Mouse (Mus musculus) frontal cortex, adult 2 months (tissue): ENCODE results near the gene H2afy. TPM values are rescaled to one million over a fixed set of nuclear protein-coding genes. Genes with fewer than 3 reads are reported as not detected.

Experiments used
- DNase-seq, 2 experiments: peaks; one replicate each; pipeline ENCODE4 v3.0.0; 2022; ENCODE audit warnings: low spot score in 1 of 2; ENCODE audit errors: extremely low spot score in 1 of 2
- polyA plus RNA-seq: library from polyadenylated mRNA; depleted of rRNA; stranded (reverse); fragments of >200 nt; gene quantifications from 2 replicates; pipeline ENCODE4 v1.2.3, GENCODE M21; 2012

H2afy gene
- polyA plus RNA-seq, 1 experiment, result 145 TPM

- DNase-seq, result no peak
These were observed 22.5 kb downstream of the H2afy start for GRCm38 (mm10) chr13:56113431-56114248.

GRCm38 (mm10) chr13:56112980-56113379, 23.2 kb downstream of the H2afy start:
- peak in 1 of 2 experiments; percentile 71 for DNase-seq

DNA sequence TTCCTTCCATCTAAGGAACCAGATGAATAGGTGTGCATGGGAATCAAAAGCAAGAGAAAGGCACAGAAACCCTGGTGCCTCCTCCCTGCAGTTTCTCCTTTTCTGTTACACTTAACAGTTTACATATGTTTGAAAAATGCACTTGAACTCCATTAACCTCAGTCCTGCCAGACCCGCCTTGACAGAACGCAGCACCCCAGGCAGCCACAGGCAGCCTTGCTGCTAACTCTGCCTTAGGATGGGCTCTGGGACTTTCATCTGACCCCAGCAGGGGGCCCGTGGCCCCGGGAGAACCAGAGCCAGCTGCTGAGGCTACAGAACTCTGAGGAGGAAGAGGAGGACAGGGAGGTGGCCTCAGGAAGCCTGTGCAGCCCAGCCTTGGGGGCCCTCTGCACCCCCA, 23.7 kb downstream of the H2afy start:
- no peak for DNase-seq

DNA sequence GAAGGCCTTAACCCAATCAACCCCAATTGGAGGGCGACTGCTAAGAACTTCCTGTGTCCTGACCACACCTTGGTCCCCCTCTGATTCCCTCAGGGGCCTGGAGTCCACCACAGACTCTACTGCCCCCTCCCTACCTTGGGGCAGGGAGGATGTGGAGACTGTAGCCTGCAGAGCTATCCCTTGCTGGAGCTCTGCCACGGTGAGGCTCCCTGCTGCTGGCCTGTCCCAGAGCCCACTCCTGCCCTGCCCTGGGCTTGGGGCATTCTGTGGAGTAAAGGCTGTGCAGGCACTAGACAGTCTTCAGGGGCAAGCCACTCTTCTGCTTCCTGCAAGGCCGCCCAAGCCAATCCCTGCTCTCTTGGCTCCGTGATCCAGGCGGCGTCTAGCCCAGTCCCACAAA, 24.6 kb downstream of the H2afy start:
- DNase-seq, result no peak

- DNase-seq, result no peak
These were observed 25.2 kb downstream of the H2afy start for GRCm38 (mm10) chr13:56110694-56111531.

DNA sequence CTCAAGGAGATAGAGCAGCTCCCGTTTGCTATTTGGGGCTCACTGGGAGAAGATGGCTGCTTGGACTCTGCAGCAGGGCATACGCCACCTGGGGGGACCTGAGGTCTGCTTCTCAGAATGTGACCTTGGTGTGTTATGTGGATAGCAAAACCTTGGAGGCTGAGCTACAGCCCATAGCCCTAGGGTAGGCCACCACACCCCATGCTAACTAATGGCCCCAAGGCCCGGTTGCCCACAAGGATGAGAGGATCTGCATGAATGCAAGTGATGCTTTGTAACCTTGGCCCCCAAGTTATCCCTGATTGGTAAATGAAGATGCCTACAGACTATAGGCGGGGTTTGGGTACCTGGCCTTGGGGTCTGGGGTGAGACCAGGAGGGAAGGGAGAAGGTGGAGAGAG, 26.5 kb downstream of the H2afy start:
- no peak for DNase-seq

- no peak for DNase-seq
These were observed 27.2 kb downstream of the H2afy start for GRCm38 (mm10) chr13:56108849-56109519.

DNA sequence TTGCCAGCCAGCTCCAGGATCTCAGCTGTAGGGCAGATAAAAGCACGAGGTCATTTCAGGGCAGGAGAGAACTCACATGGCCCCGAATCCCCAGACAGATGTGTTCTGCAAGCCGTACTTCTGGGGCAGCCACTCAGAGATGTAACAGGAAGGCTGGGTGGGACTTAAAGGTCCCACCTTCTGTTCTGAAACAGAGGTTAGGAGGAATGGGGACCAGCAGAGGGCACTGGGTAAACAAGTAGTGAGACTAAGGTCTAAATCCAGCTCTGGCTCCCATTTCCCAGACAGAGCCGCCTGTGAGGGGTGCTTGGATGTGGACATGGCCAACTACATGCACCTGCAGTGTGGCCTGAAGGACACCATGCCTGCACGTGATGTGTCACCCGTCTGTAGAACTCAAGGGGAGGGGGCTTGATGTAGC, 31.2 kb downstream of the H2afy start:
- DNase-seq, result no peak

DNA sequence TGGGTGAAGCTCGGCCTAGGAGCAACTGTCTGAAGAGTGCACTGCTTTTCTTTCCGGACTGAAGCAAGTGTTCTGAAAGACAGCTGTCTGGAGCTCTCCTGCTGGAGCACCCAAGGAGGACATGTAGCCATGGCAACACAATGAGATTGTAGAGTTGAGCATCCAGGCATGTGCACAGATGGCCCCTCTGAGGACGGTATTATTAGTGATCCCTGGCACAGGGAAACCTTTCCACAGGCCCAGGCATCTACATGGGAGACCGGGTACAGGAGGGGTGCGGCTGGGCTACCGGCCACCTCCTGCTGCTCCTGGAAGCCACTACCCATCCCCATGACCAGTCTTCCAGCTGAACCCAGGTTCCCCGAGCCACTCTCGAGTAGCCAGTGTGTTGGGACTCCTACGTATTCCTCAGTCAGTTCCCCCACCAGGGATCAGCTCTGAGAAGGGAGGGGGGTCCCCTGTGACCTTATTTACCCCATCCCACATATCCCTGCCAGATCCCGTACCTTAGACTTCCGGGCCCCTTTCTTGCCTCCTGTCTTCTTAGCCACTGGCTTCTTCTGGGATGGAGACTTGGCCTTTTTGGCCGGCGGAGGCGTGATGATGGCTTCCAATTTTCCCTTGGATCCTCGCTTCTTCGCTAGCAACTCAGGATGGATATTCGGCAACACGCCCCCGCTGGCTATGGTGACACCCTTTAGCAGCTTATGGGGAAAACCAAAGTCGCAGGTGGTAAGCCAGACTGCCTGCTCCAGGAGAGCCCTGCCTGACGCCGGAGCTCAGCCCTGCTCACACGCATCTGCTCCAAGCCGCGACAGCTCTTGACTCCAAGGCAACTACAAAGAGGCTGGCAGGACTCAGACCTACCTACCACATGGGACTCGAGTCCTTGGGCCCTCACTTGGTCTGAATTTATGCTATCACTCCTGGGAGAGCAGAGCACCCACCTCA, 32.1 kb downstream of the H2afy start:
- DNase-seq, result no peak

- DNase-seq, result no peak
These were observed 34.0 kb downstream of the H2afy start for GRCm38 (mm10) chr13:56102160-56102559.

GRCm38 (mm10) chr13:56095601-56096195, 40.5 kb downstream of the H2afy start:
- no peak for DNase-seq

DNA sequence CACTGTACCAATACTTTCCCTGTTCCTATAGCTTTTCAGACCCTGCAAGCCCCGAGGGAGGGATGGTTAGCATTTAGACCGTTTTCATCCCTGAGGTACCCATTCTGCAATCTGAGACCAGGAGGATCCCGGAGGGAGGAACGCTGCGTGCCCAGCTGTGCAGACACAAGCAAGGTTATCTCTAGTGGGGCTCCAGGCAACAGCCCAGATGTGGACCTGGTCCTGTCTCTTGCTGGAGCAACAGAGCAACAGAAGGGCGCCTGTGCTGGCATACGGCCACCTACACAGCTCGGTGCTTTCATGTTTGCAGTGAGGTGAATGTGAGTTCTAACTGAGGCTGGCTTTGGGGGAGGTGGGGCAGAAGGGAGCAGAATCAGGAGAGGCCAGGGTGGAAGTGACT, 41.6 kb downstream of the H2afy start:
- DNase-seq, result no peak

DNA sequence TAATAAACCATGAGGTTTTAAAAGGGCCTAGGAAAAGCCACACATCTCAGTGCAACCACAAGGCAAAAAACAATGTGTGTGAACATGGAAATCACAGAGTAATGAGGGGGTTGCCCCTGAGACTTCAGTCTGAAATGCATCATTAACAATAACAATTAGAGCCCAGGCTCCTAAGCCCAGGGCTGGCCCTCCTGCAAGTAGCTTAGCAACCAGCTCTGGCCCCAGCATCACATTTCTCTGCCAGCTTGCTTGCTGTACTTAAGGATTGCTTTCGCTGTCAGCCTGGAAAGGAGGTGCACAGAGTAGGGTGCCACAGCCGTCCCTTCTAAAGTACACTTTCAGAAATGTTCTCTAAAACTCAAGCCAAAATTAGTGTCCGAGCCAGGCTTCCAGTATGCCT, 42.5 kb downstream of the H2afy start:
- peak in 1 of 2 experiments; percentile 43 for DNase-seq

DNA sequence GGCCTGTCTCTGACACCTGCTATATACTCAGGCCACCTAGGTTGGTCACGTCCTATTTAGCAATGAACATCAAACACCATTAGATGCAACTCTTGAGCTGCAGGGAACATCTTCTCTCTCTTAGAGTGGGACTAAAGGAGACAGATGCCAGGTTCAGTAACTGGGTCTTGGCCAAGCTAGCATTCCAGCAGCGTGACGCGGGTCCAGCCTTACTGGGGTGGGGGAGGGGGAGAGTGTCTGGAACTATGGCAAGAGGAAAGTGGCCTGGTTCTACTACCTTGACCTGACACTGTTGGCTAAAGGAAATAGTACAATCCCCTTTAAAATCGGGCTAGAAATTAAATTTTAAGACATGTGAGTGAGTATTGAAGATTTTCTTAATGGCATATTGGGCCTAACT, 43.6 kb downstream of the H2afy start:
- no peak for DNase-seq

DNA sequence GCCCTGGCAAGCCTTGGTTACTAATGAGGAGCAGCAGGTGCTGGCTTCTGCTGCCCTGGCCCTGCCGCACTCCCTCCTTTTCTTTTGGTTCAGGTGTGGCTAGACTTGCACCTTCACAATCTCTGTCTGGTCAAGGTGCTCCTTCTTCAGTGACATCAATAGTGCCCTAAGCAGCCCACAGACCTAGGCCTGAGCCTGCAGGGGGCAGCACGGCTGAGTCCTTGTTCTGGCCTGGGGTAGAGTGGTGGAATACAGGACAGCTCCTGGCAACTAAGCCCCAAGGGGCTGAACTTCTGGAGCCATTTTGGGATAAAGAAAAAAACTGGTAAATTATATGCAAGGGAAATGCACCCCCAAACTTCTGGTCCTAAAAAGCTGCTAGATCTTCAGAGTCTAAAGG, 45.6 kb downstream of the H2afy start:
- no peak for DNase-seq

DNA sequence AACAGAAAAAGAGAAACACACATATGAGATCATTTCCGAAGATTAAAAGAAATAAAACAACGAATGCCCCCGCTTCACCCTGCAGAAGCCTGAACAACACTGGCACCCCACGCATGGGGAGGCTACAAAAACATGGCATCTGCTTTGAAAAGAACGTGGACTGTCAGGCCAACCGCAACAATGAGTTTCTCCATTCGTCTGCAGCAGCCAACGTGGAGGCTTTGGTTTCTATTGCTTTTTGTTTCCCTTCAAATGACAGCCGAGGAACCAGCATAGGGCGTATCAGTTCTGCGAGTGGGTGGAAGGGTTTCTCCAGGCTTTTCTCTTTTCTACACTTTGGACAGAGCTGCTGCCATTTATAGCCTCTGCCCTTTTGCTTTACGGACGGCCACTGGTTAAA, 47.6 kb downstream of the H2afy start:
- no peak for DNase-seq

DNA sequence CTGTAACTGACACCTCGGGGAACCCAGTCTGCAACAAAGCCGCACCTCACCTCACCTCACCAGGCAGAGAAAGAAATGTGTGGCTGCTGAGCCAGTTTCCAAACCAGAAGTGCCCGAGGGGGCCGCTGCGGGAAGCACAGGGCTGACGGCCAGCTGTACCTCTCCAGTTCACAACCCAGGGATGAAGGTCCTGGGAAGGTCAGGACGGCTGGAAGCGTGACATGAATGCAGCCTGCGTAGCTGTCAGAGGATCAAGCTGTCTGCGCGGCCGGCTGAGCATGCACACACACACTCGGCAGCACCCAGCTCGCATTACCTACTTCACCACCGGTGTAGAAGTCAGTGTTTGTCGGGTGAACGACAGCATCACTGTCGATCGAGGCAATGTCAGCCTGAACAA, 48.2 kb downstream of the H2afy start:
- no peak for DNase-seq

DNA sequence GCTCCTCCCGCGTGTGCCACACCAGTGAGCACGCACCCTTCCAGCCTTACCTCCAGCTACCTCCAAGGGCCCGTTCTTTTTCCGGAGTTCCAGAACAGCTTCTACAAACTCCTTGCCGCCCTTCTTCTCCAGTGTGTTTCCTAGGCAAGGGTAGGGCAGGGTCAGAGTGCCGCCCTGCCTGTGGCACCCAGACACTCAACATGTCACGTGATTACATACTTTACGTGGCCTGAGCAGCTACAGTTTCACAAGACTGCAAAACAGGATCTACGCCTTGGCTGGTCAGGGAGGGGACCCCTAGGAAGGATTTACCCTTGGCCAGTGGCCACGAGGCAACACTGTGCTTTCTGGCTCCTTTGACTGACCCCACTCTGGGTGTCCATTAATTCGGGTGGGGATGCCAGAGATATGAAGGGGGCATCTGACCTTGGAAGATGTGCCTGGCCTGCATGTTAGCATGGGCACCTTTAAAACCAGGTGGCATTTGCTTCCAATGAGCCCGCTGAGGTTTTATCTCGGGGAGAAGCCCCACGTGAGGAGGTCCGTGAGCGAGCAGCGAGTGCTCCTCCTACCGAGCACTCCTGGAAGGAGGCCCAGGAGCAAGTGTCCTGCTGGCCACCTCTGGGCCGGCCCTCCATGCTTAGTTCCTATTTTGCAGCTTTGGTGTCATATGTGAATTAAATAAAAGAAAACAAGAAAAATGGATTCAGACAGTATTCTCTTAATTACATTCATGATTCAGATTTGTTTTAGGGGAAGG, 51.8 kb downstream of the H2afy start:
- no peak for DNase-seq

GRCm38 (mm10) chr13:56081656-56082055, 54.5 kb downstream of the H2afy start:
- DNase-seq, result no peak
